Mouse (Mus musculus) layer of hippocampus, postnatal 36 days (tissue): ENCODE results near the gene Gm44965. TPM values are rescaled to one million over a fixed set of nuclear protein-coding genes. Genes with fewer than 3 reads are reported as not detected.

ENCODE experiments used
- total RNA-seq, 2 experiments: library from RNA; stranded (reverse); gene quantifications; 2 replicates each; pipeline ENCODE4 v1.2.3; 2021

The Gm44965 gene
- total RNA-seq, 2 experiments from 2014 or later = not detected

Other genes starting within 250 kb of the Gm44965 start
- gene Krba1, start 198.4 kb upstream of the Gm44965 start, total RNA-seq = 10 to 100 TPM; 35.1 to 47.4 TPM
- 10 to 100 TPM; 21.4 to 22.8 TPM for gene Zfp467, start 148.1 kb upstream of the Gm44965 start, total RNA-seq
- gene Sspo, start 145.7 kb upstream of the Gm44965 start, total RNA-seq = 1 to 10 TPM; 1.4 to 2.8 TPM
- gene Atp6v0e2, start 56.3 kb upstream of the Gm44965 start, total RNA-seq = 100 to 1,000 TPM; 424 to 471 TPM
- gene Lrrc61, start 39.1 kb upstream of the Gm44965 start, total RNA-seq = 10 to 100 TPM; 29.4 to 35.0 TPM
- 10 to 100 TPM; 12.0 to 13.5 TPM for gene Rarres2, start 21.2 kb upstream of the Gm44965 start, total RNA-seq
- gene Gm45021, start 4.3 kb upstream of the Gm44965 start, total RNA-seq = not detected
- 10 to 100 TPM; 43.6 to 47.5 TPM for gene Repin1, start 58 bp upstream of the Gm44965 start, total RNA-seq
- gene Zfp775, start 8.1 kb downstream of the Gm44965 start, total RNA-seq = 1 to 10 TPM; 6.3 to 7.7 TPM
- gene AI854703, start 32.8 kb downstream of the Gm44965 start, total RNA-seq = 10 to 100 TPM; 13.4 to 14.5 TPM
- 1 to 10 TPM in 1 of 2 experiments, under 1 TPM in 1; 0.52 to 1.1 TPM for gene Gimap8, start 53.3 kb downstream of the Gm44965 start, total RNA-seq
- gene Gimap9, start 82.2 kb downstream of the Gm44965 start, total RNA-seq = under 1 TPM; 0.28 to 0.57 TPM
- under 1 TPM; 0.17 to 0.33 TPM for gene Gimap4, start 90.6 kb downstream of the Gm44965 start, total RNA-seq
- gene Gimap6, start 114.3 kb downstream of the Gm44965 start, total RNA-seq = 1 to 10 TPM; 5.7 to 7.3 TPM
- gene Gm28053, start 124.7 kb downstream of the Gm44965 start, total RNA-seq = not detected
- not detected for gene Gimap7, start 124.7 kb downstream of the Gm44965 start, total RNA-seq
- 1 to 10 TPM; 2.4 to 2.5 TPM for gene Gimap1, start 145.1 kb downstream of the Gm44965 start, total RNA-seq
- gene Gimap5, start 152.3 kb downstream of the Gm44965 start, total RNA-seq = 1 to 10 TPM; 1.0 to 1.7 TPM
- not detected for gene Gimap3, start 176.9 kb downstream of the Gm44965 start, total RNA-seq
- 10 to 100 TPM; 24.3 to 24.9 TPM for gene Tmem176a, start 247.0 kb downstream of the Gm44965 start, total RNA-seq
- 10 to 100 TPM; 50.4 to 51.6 TPM for gene Tmem176b, start 247.6 kb downstream of the Gm44965 start, total RNA-seq